Mouse (Mus musculus) intestine, embryonic 16.5 days (tissue): ENCODE results near the gene Lgals7. TPM values are rescaled to one million over a fixed set of nuclear protein-coding genes. Genes with fewer than 3 reads are reported as not detected.

ENCODE experiments used
- ATAC-seq: fragments of 200-750 bp; cut with Nextera tagmentation; 2 replicates; pipeline ENCODE4 v1.8.0; 2017; ENCODE audit warnings: moderate TSS enrichment, moderate library complexity
- H3K27ac ChIP-seq: fragments of 300-500 bp; sonication (generic); 2 replicates; pipeline ENCODE4 v1.5.1; 2014; ENCODE audit warnings: mild to moderate bottlenecking, low read length
- H3K27me3 ChIP-seq: fragments of 300-500 bp; sonication (generic); replicated peaks from 2 replicates; pipeline ENCODE4 v1.6.1; 2014; ENCODE audit warnings: low read length, control low read depth, mixed read lengths; ENCODE audit not compliant: control insufficient read depth, insufficient read depth
- H3K36me3 ChIP-seq: fragments of 300-500 bp; sonication (generic); 2 replicates; pipeline ENCODE4 v1.6.1; 2014; ENCODE audit warnings: low read length, control low read depth; ENCODE audit not compliant: control insufficient read depth, insufficient read depth
- H3K4me1 ChIP-seq: fragments of 300-500 bp; sonication (generic); 2 replicates; pipeline ENCODE4 v1.6.1; 2014; ENCODE audit warnings: low read length, control low read depth, mixed read lengths; ENCODE audit not compliant: control insufficient read depth, insufficient read depth
- H3K4me2 ChIP-seq: fragments of 300-500 bp; sonication (generic); 2 replicates; pipeline ENCODE4 v1.6.1; 2014; ENCODE audit warnings: low read depth, low read length, control low read depth
- H3K4me3 ChIP-seq: fragments of 300-500 bp; sonication (generic); 2 replicates; pipeline ENCODE4 v1.5.1; 2014; ENCODE audit warnings: mild to moderate bottlenecking, low read length
- H3K9ac ChIP-seq: fragments of 300-500 bp; sonication (generic); 2 replicates; pipeline ENCODE4 v1.6.1; 2014; ENCODE audit warnings: low read depth, low read length
- H3K9me3 ChIP-seq: fragments of 300-500 bp; sonication (generic); 2 replicates; pipeline ENCODE4 v1.6.1; 2016; ENCODE audit warnings: low read length, control low read depth; ENCODE audit not compliant: control insufficient read depth
- WGBS: fragments of 180-500 bp; shearing (Covaris S2); extraction: QIAGEN DNeasy Blood & Tissue Kit; methylation state at CpG from one replicate; pipeline ENCODE4 v1.1.7; 2014; 5-methylcytosine and 5-hydroxymethylcytosine counted together
- polyA plus RNA-seq: library from polyadenylated mRNA; unstranded; fragments of >200 nt; fragmentation: Nextera tagmentation; extraction: Ambion mirVana; gene quantifications from 2 replicates; pipeline ENCODE4 v1.2.1, GENCODE M21; 2015

Gene Lgals7
- polyA plus RNA-seq, 1 experiment from 2014 or later: 0.97 TPM

GRCm38 (mm10) chr7:28826402-28826772, 37.3 kb upstream of the Lgals7 start:
- WGBS: 91% methylated on average over 7 of the region's 7 CpGs
- Histone ChIP-seq H3K4me3 (no peak overlapping the region; the same call in 1 of the 2 replicates), H3K36me3 (peaks cover 19% of the 10 kb centered on the region), H3K27me3 (no peaks in the 10 kb centered on the region), H3K9ac (peak overlapping the region; percentile 75), H3K4me1 (peaks cover 47% of the 10 kb centered on the region), H3K27ac (peak overlapping the region; percentile 92), H3K4me2 (peak overlapping the region; percentile 73), H3K9me3 (no peaks in the 10 kb centered on the region)
- ATAC-seq: no peak

- H3K9me3 ChIP-seq: no peaks in the 10 kb centered on the region
- peaks cover 42% of the 10 kb centered on the region for H3K4me1 ChIP-seq
- 44% methylated on average over 3 of the region's 3 CpGs for WGBS
- H3K27ac ChIP-seq: 0 out of 2 replicates have a peak overlapping the region, but pooled peaks have one; percentile 6
- peaks cover 15% of the 10 kb centered on the region for H3K36me3 ChIP-seq
- no peak for ATAC-seq
- H3K27me3 ChIP-seq: no peaks in the 10 kb centered on the region
- H3K4me2 ChIP-seq: no peak overlapping the region
- H3K4me3 ChIP-seq: no peak overlapping the region
- no peak overlapping the region for H3K9ac ChIP-seq
Observed at GRCm38 (mm10) chr7:28827338-28827737, 36.3 kb upstream of the Lgals7 start.

GRCm38 (mm10) chr7:28829821-28830220, 33.8 kb upstream of the Lgals7 start:
- H3K36me3 ChIP-seq: peaks cover 12% of the 10 kb centered on the region
- no peaks in the 10 kb centered on the region for H3K9me3 ChIP-seq
- no peak overlapping the region for H3K4me2 ChIP-seq
- H3K27me3 ChIP-seq: no peaks in the 10 kb centered on the region
- 93% methylated on average over 8 of the region's 8 CpGs for WGBS
- H3K4me3 ChIP-seq: no peak overlapping the region
- H3K27ac ChIP-seq: no peak overlapping the region
- no peak for ATAC-seq
- H3K9ac ChIP-seq: no peak overlapping the region
- H3K4me1 ChIP-seq: peaks cover 27% of the 10 kb centered on the region

GRCm38 (mm10) chr7:28830981-28831380, 32.7 kb upstream of the Lgals7 start:
- WGBS: 64% methylated on average over 5 of the region's 5 CpGs
- peaks cover 12% of the 10 kb centered on the region for H3K36me3 ChIP-seq
- H3K9me3 ChIP-seq: no peaks in the 10 kb centered on the region
- H3K4me3 ChIP-seq: no peak overlapping the region
- H3K4me1 ChIP-seq: peaks cover 24% of the 10 kb centered on the region
- H3K27ac ChIP-seq: peak overlapping the region; percentile 96
- H3K4me2 ChIP-seq: peak overlapping the region; percentile 13
- peak overlapping the region; percentile 56 for H3K9ac ChIP-seq
- ATAC-seq: no peak
- no peaks in the 10 kb centered on the region for H3K27me3 ChIP-seq

- 71% methylated on average over 17 of the region's 17 CpGs for WGBS
- no peaks in the 10 kb centered on the region for H3K9me3 ChIP-seq
- peak overlapping the region; percentile 96 for H3K27ac ChIP-seq
- no peaks in the 10 kb centered on the region for H3K27me3 ChIP-seq
- H3K4me3 ChIP-seq: peak overlapping the region; percentile 2; the same call in 1 of the 2 replicates
- peaks cover 12% of the 10 kb centered on the region for H3K36me3 ChIP-seq
- peaks cover 18% of the 10 kb centered on the region for H3K4me1 ChIP-seq
- peak; percentile 27 for ATAC-seq
- peak overlapping the region; percentile 56 for H3K9ac ChIP-seq
- peak overlapping the region; percentile 13 for H3K4me2 ChIP-seq
Observed at GRCm38 (mm10) chr7:28831411-28832125, 32.1 kb upstream of the Lgals7 start.

- WGBS: 43% methylated on average over 6 of the region's 6 CpGs
- peak overlapping the region; percentile 43 for H3K4me2 ChIP-seq
- no peaks in the 10 kb centered on the region for H3K27me3 ChIP-seq
- peaks cover 12% of the 10 kb centered on the region for H3K36me3 ChIP-seq
- no peaks in the 10 kb centered on the region for H3K9me3 ChIP-seq
- peak; percentile 77 for ATAC-seq
- peaks cover 18% of the 10 kb centered on the region for H3K4me1 ChIP-seq
- peak overlapping the region; percentile 96 for H3K27ac ChIP-seq
- peak overlapping the region; percentile 56 for H3K9ac ChIP-seq
- H3K4me3 ChIP-seq: peak overlapping the region; percentile 14; the same call in 1 of the 2 replicates
Observed at GRCm38 (mm10) chr7:28832137-28832536, 31.5 kb upstream of the Lgals7 start.

- Histone ChIP-seq H3K4me3 (peak within 1 kb of the TSS; percentile 49), H3K27ac (peak within 1 kb of the TSS; percentile 96), H3K4me1 (peaks cover 9% of the 10 kb centered on the region), H3K27me3 (no peaks in the 10 kb centered on the region), H3K9ac (peak within 1 kb of the TSS; percentile 74), H3K9me3 (no peaks in the 10 kb centered on the region), H3K4me2 (peak within 1 kb of the TSS; percentile 60; the same call in 1 of the 2 replicates), H3K36me3 (peaks cover 12% of the 10 kb centered on the region)
- ATAC-seq: peak; percentile 84
- WGBS: 64% methylated on average over 6 of the region's 6 CpGs
Observed at GRCm38 (mm10) chr7:28833723-28834347, 29.8 kb upstream of the Lgals7 start, which contains the start of gene Lgals4. Gene Lgals4, plus strand, starts transcription at chr7:28833854.

GRCm38 (mm10) chr7:28836936-28837335, 26.7 kb upstream of the Lgals7 start:
- H3K27me3 ChIP-seq: no peaks in the 10 kb centered on the region
- peak overlapping the region; percentile 74 for H3K9ac ChIP-seq
- 77% methylated on average over 5 of the region's 5 CpGs for WGBS
- H3K36me3 ChIP-seq: no peaks in the 10 kb centered on the region
- no peaks in the 10 kb centered on the region for H3K9me3 ChIP-seq
- peak overlapping the region; percentile 49 for H3K4me3 ChIP-seq
- H3K4me1 ChIP-seq: no peaks in the 10 kb centered on the region
- peak overlapping the region; percentile 75 for H3K27ac ChIP-seq
- no peak for ATAC-seq
- peak overlapping the region; percentile 60 for H3K4me2 ChIP-seq

- ATAC-seq: peak; percentile 60
- Histone ChIP-seq H3K4me2 (peak overlapping the region; percentile 60), H3K4me1 (no peaks in the 10 kb centered on the region), H3K27me3 (no peaks in the 10 kb centered on the region), H3K4me3 (peak overlapping the region; percentile 32), H3K9me3 (no peaks in the 10 kb centered on the region), H3K27ac (peak overlapping the region; percentile 75), H3K36me3 (no peaks in the 10 kb centered on the region), H3K9ac (peak overlapping the region; percentile 49)
- 58% methylated on average over 9 of the region's 9 CpGs for WGBS
Observed at GRCm38 (mm10) chr7:28838331-28838730, 25.3 kb upstream of the Lgals7 start.
